Mouse (Mus musculus) CH12.LX (cell line): ENCODE results near the gene Nmnat2. TPM values are rescaled to one million over a fixed set of nuclear protein-coding genes. Genes with fewer than 3 reads are reported as not detected.

Source experiments
- DNase-seq: peaks from one replicate; pipeline ENCODE4 v3.0.0-alpha.2; 2013; ENCODE audit errors: extremely low read depth
- H3K27ac ChIP-seq: 2 replicates; pipeline ENCODE4 v1.5.1; 2012; ENCODE audit warnings: low read depth, mild to moderate bottlenecking, control low read depth, moderate library complexity; ENCODE audit not compliant: insufficient read depth
- H3K27me3 ChIP-seq: replicated peaks from 2 replicates; pipeline ENCODE3; 2012; ENCODE audit warnings: inconsistent platforms
- H3K36me3 ChIP-seq, 2 experiments: replicated peaks in 1 of 2; 2 replicates each; pipeline versions ENCODE3 to v1.6.1; 2012; ENCODE audit warnings: inconsistent platforms in 1 of 2, low read length in 1 of 2, mild to moderate bottlenecking in 1 of 2, mixed read lengths in 1 of 2, moderate library complexity in 1 of 2; ENCODE audit not compliant: control insufficient read depth in 1 of 2, insufficient read depth in 1 of 2
- H3K4me1 ChIP-seq, 2 experiments: 2 replicates each; pipeline ENCODE4 v1.6.1; 2012; ENCODE audit warnings: inconsistent platforms in 1 of 2, moderate library complexity in 1 of 2; ENCODE audit not compliant: insufficient read depth in 2 of 2, control insufficient read depth in 1 of 2
- H3K4me2 ChIP-seq: 2 replicates; pipeline ENCODE4 v1.6.1; 2012; ENCODE audit warnings: low read depth, mild to moderate bottlenecking, control low read depth; ENCODE audit not compliant: poor library complexity, insufficient read depth, severe bottlenecking
- H3K4me3 ChIP-seq, 3 experiments: fragments of 150-350 bp in 1 of 3; sonication (generic) in 1 of 3; replicated peaks in 1 of 3; 2 replicates each; pipeline versions ENCODE3 to v1.5.1; 2011 to 2012; ENCODE audit warnings: low read depth in 2 of 3, low read length in 2 of 3, mild to moderate bottlenecking in 2 of 3, moderate library complexity in 2 of 3, control low read depth in 1 of 3, improper control_type of control experiment in 1 of 3, inconsistent platforms in 1 of 3, mixed read lengths in 1 of 3; ENCODE audit not compliant: poor library complexity in 1 of 3
- H3K79me2 ChIP-seq: replicated peaks from 2 replicates; pipeline ENCODE4 v1.6.1; 2012; ENCODE audit warnings: mild to moderate bottlenecking, moderate library complexity; ENCODE audit not compliant: control insufficient read depth, poor library complexity, insufficient read depth, severe bottlenecking; ENCODE audit errors: extremely low read depth
- H3K9ac ChIP-seq: 2 replicates; pipeline ENCODE4 v1.6.1; 2012; ENCODE audit warnings: low read depth, mild to moderate bottlenecking, control low read depth, moderate library complexity; ENCODE audit not compliant: insufficient read depth
- H3K9me3 ChIP-seq: replicated peaks from 2 replicates; pipeline ENCODE3; 2012; ENCODE audit warnings: low read length, inconsistent platforms, mixed read lengths
- BHLHE40 ChIP-seq: IDR thresholded peaks from 2 replicates; pipeline ENCODE4 v1.6.1; 2011; ENCODE audit warnings: mild to moderate bottlenecking, low read depth, low read length, improper control_type of control experiment
- CHD1 ChIP-seq: IDR thresholded peaks from 2 replicates; pipeline ENCODE4 v1.6.1; 2012; ENCODE audit warnings: low read depth, low read length, improper control_type of control experiment, inconsistent platforms
- CHD2 ChIP-seq: IDR thresholded peaks from 2 replicates; pipeline ENCODE4 v1.6.1; 2011; ENCODE audit warnings: low read length, improper control_type of control experiment
- CTCF ChIP-seq, 2 experiments: IDR thresholded peaks in 1 of 2; conservative IDR thresholded peaks in 1 of 2; 2 replicates each; pipeline ENCODE4 v1.5.1; 2011 to 2012; ENCODE audit warnings: low read depth in 2 of 2, low read length in 2 of 2, improper control_type of control experiment in 1 of 2, inconsistent platforms in 1 of 2, mild to moderate bottlenecking in 1 of 2, moderate library complexity in 1 of 2
- E2F4 ChIP-seq: IDR thresholded peaks from 2 replicates; pipeline ENCODE4 v1.6.1; 2011; ENCODE audit warnings: low read depth, low read length, improper control_type of control experiment; ENCODE audit not compliant: insufficient replicate concordance
- ETS1 ChIP-seq: conservative IDR thresholded peaks from 2 replicates; pipeline ENCODE4 v1.6.1; 2012; ENCODE audit warnings: low read depth, mild to moderate bottlenecking, inconsistent platforms, low read length, improper control_type of control experiment, moderate library complexity
- KAT2A ChIP-seq: IDR thresholded peaks from 2 replicates; pipeline ENCODE4 v1.6.1; 2012; ENCODE audit warnings: low read length, improper control_type of control experiment, inconsistent platforms; ENCODE audit not compliant: insufficient replicate concordance
- MAX ChIP-seq: IDR thresholded peaks from 2 replicates; pipeline ENCODE4 v1.6.1; 2011; ENCODE audit warnings: low read length, improper control_type of control experiment
- MAZ ChIP-seq: IDR thresholded peaks from 2 replicates; pipeline ENCODE4 v1.6.1; 2012; ENCODE audit warnings: low read depth, mild to moderate bottlenecking, inconsistent platforms, low read length, improper control_type of control experiment, moderate library complexity
- MEF2A ChIP-seq: IDR thresholded peaks from 2 replicates; pipeline ENCODE4 v1.6.1; 2014; ENCODE audit warnings: low read depth, mild to moderate bottlenecking, inconsistent platforms, low read length, improper control_type of control experiment, borderline replicate concordance
- MYC ChIP-seq: IDR thresholded peaks from 2 replicates; pipeline ENCODE4 v1.6.1; 2011; ENCODE audit warnings: low read depth, mild to moderate bottlenecking, improper control_type of control experiment, low read length
- NELFE ChIP-seq: IDR thresholded peaks from 2 replicates; pipeline ENCODE4 v1.6.1; 2011; ENCODE audit warnings: low read depth, low read length, improper control_type of control experiment
- NRF1 ChIP-seq: IDR thresholded peaks from 2 replicates; pipeline ENCODE4 v1.6.1; 2014; ENCODE audit warnings: low read depth, mild to moderate bottlenecking, inconsistent platforms, low read length, improper control_type of control experiment, moderate library complexity
- POLR2A ChIP-seq: IDR thresholded peaks from 2 replicates; pipeline ENCODE4 v1.6.1; 2011; ENCODE audit warnings: low read depth, mild to moderate bottlenecking, improper control_type of control experiment, low read length
- RCOR1 ChIP-seq: conservative IDR thresholded peaks from 2 replicates; pipeline ENCODE4 v1.6.1; 2012; ENCODE audit warnings: low read depth, mild to moderate bottlenecking, inconsistent platforms, low read length, improper control_type of control experiment
- SMC3 ChIP-seq: IDR thresholded peaks from 2 replicates; pipeline ENCODE4 v1.6.1; 2011; ENCODE audit warnings: low read depth, low read length, improper control_type of control experiment
- USF1 ChIP-seq: IDR thresholded peaks from 2 replicates; pipeline ENCODE4 v1.6.1; 2014; ENCODE audit warnings: low read depth, mild to moderate bottlenecking, inconsistent platforms, low read length, improper control_type of control experiment
- USF2 ChIP-seq: conservative IDR thresholded peaks from 2 replicates; pipeline ENCODE4 v1.6.1; 2011; ENCODE audit warnings: low read depth, low read length, improper control_type of control experiment
- ZKSCAN1 ChIP-seq: IDR thresholded peaks from 2 replicates; pipeline ENCODE4 v1.6.1; 2012; ENCODE audit warnings: low read depth, inconsistent platforms, low read length, improper control_type of control experiment, borderline replicate concordance
- ZNF384 ChIP-seq: IDR thresholded peaks from 2 replicates; pipeline ENCODE4 v1.6.1; 2012; ENCODE audit warnings: low read depth, low read length, improper control_type of control experiment, inconsistent platforms
- dilution Hi-C: fragments of 300-500 bp; cut with MboI; formaldehyde crosslinking; loops from 2 replicates; pipeline ENCODE4 v1.14.3; 2020; ENCODE audit warnings: low sequenced_read_pairs; ENCODE audit not compliant: extremely low pct_unique_long_range_greater_than_20kb, extremely low pct_ligation_motif_present
- in situ Hi-C: fragments of 300-500 bp; cut with MboI; formaldehyde crosslinking; loops from 3 replicates; pipeline ENCODE4 v1.14.3; 2019; ENCODE audit warnings: low sequenced_read_pairs, low pct_ligation_motif_present, low pct_unique_long_range_greater_than_20kb, mixed read lengths
- polyA plus RNA-seq: library from polyadenylated mRNA; unstranded; fragments of >175 nt; gene quantifications from 2 replicates; pipeline ENCODE4 v1.2.1, GENCODE M21; 2012; ENCODE audit warnings: low read depth; ENCODE audit not compliant: insufficient read length
- total RNA-seq, 2 experiments: library from RNA; depleted of rRNA; stranded (reverse); fragments of 300-350 nt in 1 of 2; fragments of >200 nt in 1 of 2; gene quantifications; 2 replicates each; pipeline ENCODE4 v1.2.3; 2012 to 2014

The Nmnat2 gene
- total and polyA plus RNA-seq, 3 experiments, result 0.04 to 0.09 (median 0.09) TPM

- H3K36me3 ChIP-seq, result no peaks in the 10 kb centered on the region
- H3K27me3 ChIP-seq, result no peaks in the 10 kb centered on the region
- no peak overlapping the region for H3K9ac ChIP-seq
- H3K27ac ChIP-seq, result no peak overlapping the region
- TF ChIP-seq KAT2A (no peak), E2F4 (no peak), MYC (no peak), CTCF (conservative IDR thresholded peaks at IDR 0.05 in 1 of 2, IDR thresholded peaks at IDR 0.05 in 1 of 2; ENCODE audit: low read depth in 2 of 2, low read length in 2 of 2) (no peak), MAZ (no peak), USF1 (no peak), BHLHE40 (no peak), ETS1 (no peak), MAX (no peak), CHD1 (no peak), CHD2 (no peak)
- H3K4me1 ChIP-seq, result no peaks in the 10 kb centered on the region
- peaks cover 11% of the 10 kb centered on the region for H3K9me3 ChIP-seq
- dilution Hi-C loops (no loop called here), in situ Hi-C loops (no loop called here)
- H3K4me2 ChIP-seq, result no peak overlapping the region
- no peak for DNase-seq
- H3K4me3 ChIP-seq, result no peak overlapping the region
- no peaks in the 10 kb centered on the region for H3K79me2 ChIP-seq
These were observed 18.2 kb downstream of the Nmnat2 start for GRCm38 (mm10) chr1:152972957-152973356.

DNA sequence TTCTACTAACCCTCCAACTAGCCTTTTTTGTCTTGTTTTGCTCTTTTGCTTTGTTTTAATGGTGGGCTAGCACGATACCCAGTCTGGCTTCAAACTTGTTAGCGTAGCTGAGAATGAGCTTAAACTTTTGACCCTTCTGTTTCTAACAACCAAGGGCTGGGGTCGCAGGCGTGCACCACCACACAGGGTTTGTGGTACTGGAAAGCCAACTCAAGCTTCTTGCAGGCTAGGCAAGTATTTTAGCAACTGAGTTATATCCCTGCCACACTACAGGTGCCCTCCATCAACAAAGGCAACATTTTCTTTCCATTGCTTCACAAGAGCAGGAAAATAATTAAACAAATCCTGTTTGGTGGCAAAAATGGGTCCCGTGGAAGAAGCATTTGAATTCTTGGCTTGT is 18.6 kb downstream of the Nmnat2 start:
- in situ Hi-C loops, result no loop called here
- H3K27me3 ChIP-seq, result no peaks in the 10 kb centered on the region
- no peak overlapping the region for H3K4me2 ChIP-seq
- H3K27ac ChIP-seq, result no peak overlapping the region
- no peaks in the 10 kb centered on the region for H3K79me2 ChIP-seq
- no peak for DNase-seq
- no peak overlapping the region for H3K4me3 ChIP-seq
- H3K9ac ChIP-seq, result no peak overlapping the region
- H3K9me3 ChIP-seq, result peaks cover 11% of the 10 kb centered on the region
- dilution Hi-C loops, result no loop called here
- TF ChIP-seq ZNF384 (no peak), ZKSCAN1 (no peak), CHD2 (no peak), SMC3 (no peak), KAT2A (no peak), MAX (no peak), NRF1 (no peak), MEF2A (no peak), BHLHE40 (no peak), USF2 (no peak), NELFE (no peak), POLR2A (no peak), CHD1 (no peak), RCOR1 (no peak)
- no peaks in the 10 kb centered on the region for H3K4me1 ChIP-seq
- no peaks in the 10 kb centered on the region for H3K36me3 ChIP-seq
